Mouse (Mus musculus) hindbrain, embryonic 15.5 days (tissue): ENCODE results near the gene Tm6sf1. TPM values are rescaled to one million over a fixed set of nuclear protein-coding genes. Genes with fewer than 3 reads are reported as not detected.
A peak's percentile ranks its signal among the peaks of the same experiment; 100 is the strongest.

Experiments
- ATAC-seq: fragments of 200-750 bp; cut with Nextera tagmentation; 2 replicates; pipeline ENCODE4 v1.8.0; 2017; ENCODE audit warnings: low read depth, moderate number of reproducible peaks, moderate TSS enrichment; ENCODE audit not compliant: low FRiP score
- H3K27ac ChIP-seq: fragments of 300-500 bp; sonication (generic); replicated peaks from 2 replicates; pipeline ENCODE4 v1.5.1; 2015; ENCODE audit warnings: mild to moderate bottlenecking, inconsistent platforms
- H3K27me3 ChIP-seq: fragments of 300-500 bp; sonication (generic); 2 replicates; pipeline ENCODE4 v1.6.1; 2015; ENCODE audit warnings: control low read depth, inconsistent platforms
- H3K36me3 ChIP-seq: fragments of 300-500 bp; sonication (generic); 2 replicates; pipeline ENCODE4 v1.6.1; 2015; ENCODE audit warnings: control low read depth, inconsistent platforms
- H3K4me1 ChIP-seq: fragments of 300-500 bp; sonication (generic); replicated peaks from 2 replicates; pipeline ENCODE4 v1.6.1; 2015; ENCODE audit warnings: control low read depth, inconsistent platforms
- H3K4me2 ChIP-seq: fragments of 300-500 bp; sonication (generic); 2 replicates; pipeline ENCODE4 v1.6.1; 2015; ENCODE audit warnings: moderate library complexity, mild to moderate bottlenecking, inconsistent platforms
- H3K4me3 ChIP-seq: fragments of 300-500 bp; sonication (generic); 2 replicates; pipeline ENCODE4 v1.5.1; 2015; ENCODE audit warnings: mild to moderate bottlenecking, inconsistent platforms
- H3K9ac ChIP-seq: fragments of 300-500 bp; sonication (generic); 2 replicates; pipeline ENCODE4 v1.6.1; 2015; ENCODE audit warnings: inconsistent platforms
- H3K9me3 ChIP-seq: fragments of 300-500 bp; sonication (generic); 2 replicates; pipeline ENCODE4 v1.6.1; 2016; ENCODE audit warnings: control low read depth, inconsistent platforms
- WGBS: fragments of 180-500 bp; shearing (Covaris S2); methylation state at CpG from one replicate; pipeline ENCODE4 v1.1.7; 2015; 5-methylcytosine and 5-hydroxymethylcytosine counted together
- polyA plus RNA-seq: library from polyadenylated mRNA; unstranded; fragments of >200 nt; fragmentation: Nextera tagmentation; extraction: Ambion mirVana; gene quantifications from 2 replicates; pipeline ENCODE4 v1.2.1, GENCODE M21; 2015

Gene Tm6sf1
- polyA plus RNA-seq, 1 experiment from 2014 or later = 11.8 TPM

GRCm38 (mm10) chr7:81904926-81905325, 46.1 kb downstream of the Tm6sf1 start:
- no peaks in the 10 kb centered on the region for H3K36me3 ChIP-seq
- no peak overlapping the region for H3K27ac ChIP-seq
- H3K9me3 ChIP-seq = no peaks in the 10 kb centered on the region
- ATAC-seq = no peak
- H3K27me3 ChIP-seq = no peaks in the 10 kb centered on the region
- no peak overlapping the region for H3K9ac ChIP-seq
- H3K4me1 ChIP-seq = no peaks in the 10 kb centered on the region
- WGBS = 87% methylated on average over 2 of the region's 2 CpGs
- H3K4me2 ChIP-seq = no peak overlapping the region
- H3K4me3 ChIP-seq = no peak overlapping the region

- Histone ChIP-seq H3K36me3 (no peaks in the 10 kb centered on the region), H3K9me3 (no peaks in the 10 kb centered on the region), H3K4me3 (no peak overlapping the region), H3K9ac (no peak overlapping the region), H3K4me2 (no peak overlapping the region), H3K4me1 (0 out of 2 replicates have a peak, but pooled peaks cover 2% of the 10 kb centered on the region), H3K27me3 (no peaks in the 10 kb centered on the region), H3K27ac (no peak overlapping the region)
- WGBS = 73% methylated on average over 5 of the region's 5 CpGs
- no peak for ATAC-seq
These were observed 59.5 kb downstream of the Tm6sf1 start for GRCm38 (mm10) chr7:81918316-81918715.

GRCm38 (mm10) chr7:81920314-81920713, 61.5 kb downstream of the Tm6sf1 start:
- ATAC-seq = no peak
- Histone ChIP-seq H3K9me3 (no peaks in the 10 kb centered on the region), H3K4me1 (0 out of 2 replicates have a peak, but pooled peaks cover 2% of the 10 kb centered on the region), H3K36me3 (no peaks in the 10 kb centered on the region), H3K27ac (no peak overlapping the region), H3K27me3 (no peaks in the 10 kb centered on the region), H3K9ac (no peak overlapping the region), H3K4me2 (no peak overlapping the region), H3K4me3 (no peak overlapping the region)
- 81% methylated on average over 4 of the region's 4 CpGs for WGBS

- Histone ChIP-seq H3K4me2 (no peak overlapping the region), H3K9ac (no peak overlapping the region), H3K27ac (no peak overlapping the region), H3K27me3 (no peaks in the 10 kb centered on the region), H3K4me1 (0 out of 2 replicates have a peak, but pooled peaks cover 2% of the 10 kb centered on the region), H3K9me3 (no peaks in the 10 kb centered on the region), H3K4me3 (no peak overlapping the region), H3K36me3 (no peaks in the 10 kb centered on the region)
- 69% methylated on average over 1 of the region's 1 CpGs for WGBS
- ATAC-seq = no peak
These were observed 62.7 kb downstream of the Tm6sf1 start for GRCm38 (mm10) chr7:81921379-81921952.

- no peak for ATAC-seq
- no peak overlapping the region for H3K27ac ChIP-seq
- no peaks in the 10 kb centered on the region for H3K9me3 ChIP-seq
- no peaks in the 10 kb centered on the region for H3K27me3 ChIP-seq
- H3K36me3 ChIP-seq = no peaks in the 10 kb centered on the region
- H3K4me3 ChIP-seq = no peak overlapping the region
- 81% methylated on average over 7 of the region's 7 CpGs for WGBS
- peaks cover 42% of the 10 kb centered on the region for H3K4me1 ChIP-seq
- H3K4me2 ChIP-seq = no peak overlapping the region
- no peak overlapping the region for H3K9ac ChIP-seq
These were observed 70.2 kb downstream of the Tm6sf1 start for GRCm38 (mm10) chr7:81928998-81929397.

- H3K27ac ChIP-seq = peak overlapping the region; percentile 89
- H3K4me1 ChIP-seq = peaks cover 54% of the 10 kb centered on the region
- H3K36me3 ChIP-seq = no peaks in the 10 kb centered on the region
- H3K4me2 ChIP-seq = peak overlapping the region; percentile 67
- H3K27me3 ChIP-seq = no peaks in the 10 kb centered on the region
- peak overlapping the region; percentile 98 for H3K4me3 ChIP-seq
- WGBS = 29% methylated on average over 5 of the region's 5 CpGs
- no peaks in the 10 kb centered on the region for H3K9me3 ChIP-seq
- H3K9ac ChIP-seq = peak overlapping the region; percentile 98
- no peak for ATAC-seq
These were observed 73.8 kb downstream of the Tm6sf1 start for GRCm38 (mm10) chr7:81932521-81933045.

- H3K9me3 ChIP-seq = no peaks in the 10 kb centered on the region
- H3K4me2 ChIP-seq = peak overlapping the region; percentile 67
- no peaks in the 10 kb centered on the region for H3K27me3 ChIP-seq
- 2% methylated on average over 23 of the region's 23 CpGs for WGBS
- peak overlapping the region; percentile 98 for H3K4me3 ChIP-seq
- peak overlapping the region; percentile 89 for H3K27ac ChIP-seq
- ATAC-seq = peak; percentile 27; the same call in 1 of the 2 replicates
- no peaks in the 10 kb centered on the region for H3K36me3 ChIP-seq
- peaks cover 50% of the 10 kb centered on the region for H3K4me1 ChIP-seq
- H3K9ac ChIP-seq = peak overlapping the region; percentile 98
These were observed 74.3 kb downstream of the Tm6sf1 start for GRCm38 (mm10) chr7:81933061-81933600.

GRCm38 (mm10) chr7:81933601-81934266, 74.9 kb downstream of the Tm6sf1 start:
- Histone ChIP-seq H3K27ac (peak overlapping the region; percentile 89), H3K9me3 (no peaks in the 10 kb centered on the region), H3K36me3 (no peaks in the 10 kb centered on the region), H3K4me1 (peaks cover 45% of the 10 kb centered on the region), H3K27me3 (no peaks in the 10 kb centered on the region), H3K4me2 (peak overlapping the region; percentile 67), H3K9ac (peak overlapping the region; percentile 98), H3K4me3 (peak overlapping the region; percentile 98)
- ATAC-seq = peak; percentile 77
- under 1% methylated on average over 89 of the region's 103 CpGs for WGBS

Other genes with a start within 250 kb of the Tm6sf1 start
- 29.6 and 34.4 TPM in 2 replicates for gene Homer2, start 151.5 kb upstream of the Tm6sf1 start, polyA plus RNA-seq
- gene Ramac, start 96.1 kb upstream of the Tm6sf1 start, polyA plus RNA-seq = 129 and 137 TPM in 2 replicates
- gene 3110040N11Rik, start 69.5 kb upstream of the Tm6sf1 start, polyA plus RNA-seq = 44.7 and 49.8 TPM in 2 replicates
- 90.5 and 93.8 TPM in 2 replicates for gene Btbd1, start 29.6 kb upstream of the Tm6sf1 start, polyA plus RNA-seq
- not detected in 2 replicates for gene Gm10160, start 3.2 kb upstream of the Tm6sf1 start, polyA plus RNA-seq
- gene Hdgfl3, start 75.5 kb downstream of the Tm6sf1 start, polyA plus RNA-seq = 57.0 and 59.0 TPM in 2 replicates
- 0.36 and 0.69 TPM in 2 replicates for gene Bnc1, start 133.3 kb downstream of the Tm6sf1 start, polyA plus RNA-seq